Mouse (Mus musculus): ENCODE data around the gene Ccdc167.

- TF ChIP-seq HCFC1 (IDR thresholded peaks at IDR 0.05; ENCODE audit: borderline replicate concordance, insufficient read depth, low read length) (no peak), ZNF384 (IDR thresholded peaks at IDR 0.05; ENCODE audit: low read depth, low read length) (no peak)
These were observed 23.3 kb downstream of the Ccdc167 start for GRCm38 (mm10) chr17:29693571-29693970.
